Mouse (Mus musculus): ENCODE results near the gene Epb41l2.

DNA sequence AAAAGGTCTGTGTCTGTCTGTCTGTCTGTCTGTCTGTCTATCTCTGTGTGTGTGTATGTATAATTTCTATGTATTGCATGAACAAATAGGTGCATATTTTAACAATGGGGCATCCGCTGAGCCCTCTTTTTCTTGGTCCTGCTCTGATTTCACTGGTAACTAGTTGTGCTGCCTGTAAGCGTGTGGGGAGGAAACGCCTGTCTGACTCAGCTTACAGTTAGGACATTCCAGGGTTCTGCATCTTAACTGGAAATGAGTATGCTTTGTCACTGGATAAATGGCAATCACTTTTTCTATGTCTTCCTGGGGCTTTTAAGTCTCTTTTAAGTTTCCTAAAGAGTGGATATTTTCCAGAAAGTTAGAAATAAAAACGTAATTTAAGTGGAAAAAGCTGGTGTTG lies 98.4 kb downstream of the Epb41l2 start:
- TF ChIP-seq EP300 (IDR thresholded peaks at IDR 0.05; ENCODE audit: low read depth) = no peak
- TF ChIP-seq CTCF (IDR thresholded peaks at IDR 0.05; ENCODE audit: low read depth) = no peak
